Mouse (Mus musculus) heart, embryonic 11.5 days (tissue): ENCODE results near the gene Ctnnal1. TPM values are rescaled to one million over a fixed set of nuclear protein-coding genes. Genes with fewer than 3 reads are reported as not detected.

Experiments used
- ATAC-seq: fragments of 200-750 bp; cut with Nextera tagmentation; replicated peaks from 2 replicates; pipeline ENCODE4 v1.8.0; 2017; ENCODE audit warnings: moderate library complexity; ENCODE audit not compliant: insufficient number of reproducible peaks, low FRiP score, low TSS enrichment
- H3K27ac ChIP-seq: fragments of 300-500 bp; sonication (generic); 2 replicates; pipeline ENCODE4 v1.5.1; 2014; ENCODE audit warnings: mild to moderate bottlenecking, low read depth, low read length
- H3K27me3 ChIP-seq: fragments of 300-500 bp; sonication (generic); 2 replicates; pipeline ENCODE4 v1.6.1; 2014; ENCODE audit warnings: mild to moderate bottlenecking, low read length, mixed read lengths; ENCODE audit not compliant: control insufficient read depth, insufficient read depth
- H3K36me3 ChIP-seq: fragments of 300-500 bp; sonication (generic); 2 replicates; pipeline ENCODE4 v1.6.1; 2014; ENCODE audit warnings: mild to moderate bottlenecking, low read length, moderate library complexity, mixed read lengths; ENCODE audit not compliant: control insufficient read depth, insufficient read depth
- H3K4me1 ChIP-seq: fragments of 300-500 bp; sonication (generic); 2 replicates; pipeline ENCODE4 v1.6.1; 2014; ENCODE audit warnings: low read length; ENCODE audit not compliant: control insufficient read depth, insufficient read depth
- H3K4me2 ChIP-seq: fragments of 300-500 bp; sonication (generic); 2 replicates; pipeline ENCODE4 v1.6.1; 2014; ENCODE audit warnings: mild to moderate bottlenecking, moderate library complexity
- H3K4me3 ChIP-seq: fragments of 300-500 bp; sonication (generic); 2 replicates; pipeline ENCODE4 v1.5.1; 2014; ENCODE audit warnings: low read depth, low read length
- H3K9ac ChIP-seq: fragments of 300-500 bp; sonication (generic); 2 replicates; pipeline ENCODE4 v1.6.1; 2014; ENCODE audit warnings: mild to moderate bottlenecking, low read depth, low read length, moderate library complexity
- H3K9me3 ChIP-seq: fragments of 300-500 bp; sonication (generic); replicated peaks from 2 replicates; pipeline ENCODE4 v1.6.1; 2016; ENCODE audit warnings: low read length; ENCODE audit not compliant: control insufficient read depth
- WGBS: fragments of 180-500 bp; shearing (Covaris S2); extraction: QIAGEN DNeasy Blood & Tissue Kit; methylation state at CpG from one replicate; pipeline ENCODE4 v1.1.7; 2014; ENCODE audit not compliant: insufficient replicate concordance; 5-methylcytosine and 5-hydroxymethylcytosine counted together
- polyA plus RNA-seq: library from polyadenylated mRNA; unstranded; fragments of >200 nt; fragmentation: Nextera tagmentation; extraction: Ambion mirVana; gene quantifications from 2 replicates; pipeline ENCODE4 v1.2.1, GENCODE M21; 2014

Ctnnal1 gene
- polyA plus RNA-seq, 1 experiment from 2014 or later, result 16.5 TPM

DNA sequence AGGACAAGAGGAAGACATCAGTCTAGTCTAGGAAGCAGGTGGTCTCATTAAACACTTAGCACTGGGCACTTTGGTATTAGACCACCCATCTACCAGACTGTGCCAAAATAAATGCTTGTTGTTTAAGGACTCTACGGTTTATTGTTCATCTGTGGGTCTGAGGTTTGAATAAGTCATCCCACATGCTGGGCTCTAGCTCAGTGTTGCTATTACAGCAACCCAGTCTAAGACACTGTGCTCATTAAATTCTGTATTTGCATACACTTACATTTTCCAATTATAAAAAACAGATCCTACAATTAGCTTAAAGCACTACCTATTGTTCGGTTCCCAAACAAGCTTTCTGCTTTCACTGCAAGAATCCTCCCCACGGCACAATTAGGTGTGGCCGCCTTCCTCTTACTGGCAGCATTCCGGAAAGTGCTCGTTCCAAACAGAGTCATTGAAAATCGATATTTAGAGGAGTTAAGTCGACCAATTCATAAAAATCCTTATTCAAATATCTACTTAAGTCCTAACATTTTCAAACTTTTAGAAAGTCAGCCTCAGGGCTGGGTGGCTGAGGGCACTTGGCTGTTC is 8.5 kb downstream of the Ctnnal1 start:
- no peak for ATAC-seq
- Histone ChIP-seq H3K4me3 (no peak overlapping the region), H3K4me1 (peaks cover under 1% of the 10 kb centered on the region; the same call in 1 of the 2 replicates), H3K36me3 (no peaks in the 10 kb centered on the region), H3K27me3 (no peaks in the 10 kb centered on the region), H3K4me2 (no peak overlapping the region), H3K27ac (no peak overlapping the region), H3K9me3 (no peaks in the 10 kb centered on the region), H3K9ac (no peak overlapping the region)
- 86% methylated on average over 8 of the region's 8 CpGs for WGBS

DNA sequence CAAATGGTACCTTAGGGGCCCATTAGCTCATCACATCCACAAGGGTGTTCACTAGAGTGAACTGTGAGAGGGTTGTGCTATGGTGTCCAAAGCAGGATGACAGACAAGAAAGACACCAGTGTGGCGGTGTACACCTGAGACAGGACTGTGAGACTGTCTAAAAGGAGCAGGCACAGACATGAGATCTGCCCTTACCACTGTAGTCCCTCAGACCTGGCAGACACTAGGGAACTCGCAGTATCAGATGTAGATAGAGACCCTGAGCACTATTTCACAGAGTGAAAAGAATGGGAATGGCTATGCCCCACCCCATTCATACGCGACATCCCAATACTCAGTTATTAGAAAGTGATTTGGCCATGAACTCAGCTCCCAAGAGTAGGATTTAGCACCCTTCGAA is 9.1 kb downstream of the Ctnnal1 start:
- no peak overlapping the region for H3K4me3 ChIP-seq
- H3K4me2 ChIP-seq, result no peak overlapping the region
- ATAC-seq, result no peak
- WGBS, result 86% methylated on average over 5 of the region's 5 CpGs
- no peaks in the 10 kb centered on the region for H3K27me3 ChIP-seq
- H3K4me1 ChIP-seq, result peaks cover 2% of the 10 kb centered on the region; the same call in 1 of the 2 replicates
- H3K27ac ChIP-seq, result no peak overlapping the region
- no peaks in the 10 kb centered on the region for H3K36me3 ChIP-seq
- H3K9me3 ChIP-seq, result no peaks in the 10 kb centered on the region
- no peak overlapping the region for H3K9ac ChIP-seq

DNA sequence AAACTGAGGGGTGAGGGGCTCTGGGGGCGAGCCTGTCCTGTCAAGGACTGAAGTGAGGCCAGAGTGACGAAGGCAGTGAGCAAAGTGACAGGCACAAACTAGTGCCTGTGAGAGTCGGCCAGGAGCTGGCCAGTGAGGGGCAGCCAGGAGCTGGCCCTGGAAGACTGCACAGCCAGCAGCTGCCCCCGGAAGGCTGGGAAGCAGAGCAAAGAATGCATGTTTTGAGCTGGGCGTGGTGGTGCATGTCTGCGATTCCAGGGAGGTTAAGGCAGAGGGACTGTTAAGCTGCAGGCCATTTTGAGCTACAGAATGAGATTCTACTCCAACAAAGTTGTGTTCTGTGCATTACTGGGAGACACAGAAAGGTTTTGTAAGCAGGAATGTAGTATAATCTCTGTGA is 14.3 kb downstream of the Ctnnal1 start:
- 9% methylated on average over 6 of the region's 6 CpGs for WGBS
- Histone ChIP-seq H3K9ac (no peak overlapping the region), H3K9me3 (no peaks in the 10 kb centered on the region), H3K27me3 (no peaks in the 10 kb centered on the region), H3K4me2 (peak overlapping the region; percentile 25; the same call in 1 of the 2 replicates), H3K36me3 (no peaks in the 10 kb centered on the region), H3K4me1 (peaks cover 5% of the 10 kb centered on the region; the same call in 1 of the 2 replicates), H3K4me3 (no peak overlapping the region), H3K27ac (peak overlapping the region; percentile 35; the same call in 1 of the 2 replicates)
- ATAC-seq, result peak; percentile 61; the same call in 1 of the 2 replicates

DNA sequence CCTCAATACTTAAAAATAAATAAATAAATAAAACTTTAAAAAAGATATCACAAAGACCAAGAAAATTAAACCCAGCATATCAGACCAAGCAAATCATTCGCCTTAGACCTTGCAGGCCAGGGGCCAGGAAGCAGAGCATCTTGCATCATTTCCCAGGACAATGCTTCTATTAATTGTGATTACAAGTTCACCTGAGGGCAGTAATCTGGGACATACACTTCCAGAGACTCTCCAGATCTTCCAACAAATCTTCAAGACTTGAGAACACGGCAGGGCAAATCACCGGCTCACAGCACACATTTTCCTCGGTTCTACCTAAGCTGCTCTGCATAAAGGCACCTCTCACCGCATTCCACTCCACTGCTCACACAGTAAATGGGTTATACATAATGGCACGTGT is 16.9 kb downstream of the Ctnnal1 start:
- Histone ChIP-seq H3K36me3 (peaks cover 4% of the 10 kb centered on the region; the same call in 1 of the 2 replicates), H3K9me3 (no peaks in the 10 kb centered on the region), H3K27me3 (no peaks in the 10 kb centered on the region), H3K9ac (no peak overlapping the region), H3K4me2 (no peak overlapping the region), H3K27ac (no peak overlapping the region), H3K4me3 (no peak overlapping the region), H3K4me1 (peaks cover 5% of the 10 kb centered on the region; the same call in 1 of the 2 replicates)
- no peak for ATAC-seq
- WGBS, result 87% methylated on average over 6 of the region's 6 CpGs

DNA sequence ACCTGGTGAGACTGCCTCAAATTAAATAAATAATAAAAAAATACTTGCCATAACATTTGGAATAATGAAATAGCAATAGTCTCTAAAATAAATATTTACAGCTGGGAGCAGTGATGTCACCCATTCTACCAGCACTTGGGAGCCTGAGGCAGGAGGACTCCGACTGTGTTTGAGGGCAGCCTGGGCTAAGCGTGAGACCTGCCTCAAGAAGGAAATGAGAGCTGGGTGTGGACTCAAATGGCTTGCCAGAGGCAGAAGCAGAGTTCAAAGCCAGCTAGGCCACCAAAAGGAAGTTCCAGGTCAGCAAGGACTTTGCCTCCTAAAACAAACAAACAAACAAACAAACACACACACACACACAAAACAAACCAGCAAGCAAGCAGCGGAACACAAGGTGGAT is 17.6 kb downstream of the Ctnnal1 start:
- no peak for ATAC-seq
- Histone ChIP-seq H3K9me3 (no peaks in the 10 kb centered on the region), H3K4me2 (no peak overlapping the region), H3K9ac (no peak overlapping the region), H3K4me3 (no peak overlapping the region), H3K4me1 (peaks cover 5% of the 10 kb centered on the region; the same call in 1 of the 2 replicates), H3K36me3 (peaks cover 4% of the 10 kb centered on the region; the same call in 1 of the 2 replicates), H3K27ac (no peak overlapping the region), H3K27me3 (no peaks in the 10 kb centered on the region)
- WGBS, result 93% methylated on average over 3 of the region's 3 CpGs

DNA sequence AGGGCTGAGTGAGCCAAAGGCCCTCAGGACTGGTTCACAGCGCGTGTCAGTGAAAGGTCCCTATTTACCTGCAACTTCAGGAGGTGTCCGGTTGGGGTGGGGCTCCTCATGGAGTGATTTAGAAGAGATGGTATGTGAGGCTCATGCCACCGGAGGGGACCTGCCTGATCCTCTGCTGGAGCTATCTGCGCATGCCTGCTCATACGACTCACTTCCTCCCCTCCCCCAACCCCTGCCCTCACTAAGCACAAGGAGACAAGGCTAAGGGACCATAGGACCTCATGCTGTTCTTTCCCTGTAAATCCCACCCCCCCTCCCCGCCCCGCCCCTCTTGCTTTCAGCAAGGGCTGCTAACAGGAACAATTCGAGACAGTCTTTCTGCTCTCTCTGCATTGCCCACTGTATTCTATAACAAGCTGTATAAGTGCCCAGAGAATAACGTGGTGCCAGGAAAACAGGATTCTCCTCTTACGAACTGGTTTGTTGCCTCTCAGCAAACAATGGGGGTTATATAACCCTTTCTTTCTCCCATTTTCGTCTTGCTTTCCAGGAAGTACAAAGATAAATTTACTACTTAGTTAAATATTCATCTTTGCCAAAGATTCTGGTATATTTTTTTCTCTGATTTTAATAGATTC is 19.0 kb downstream of the Ctnnal1 start:
- Histone ChIP-seq H3K27ac (no peak overlapping the region), H3K9me3 (no peaks in the 10 kb centered on the region), H3K4me2 (no peak overlapping the region), H3K9ac (no peak overlapping the region), H3K27me3 (no peaks in the 10 kb centered on the region), H3K4me1 (peaks cover 3% of the 10 kb centered on the region; the same call in 1 of the 2 replicates), H3K36me3 (peaks cover 4% of the 10 kb centered on the region; the same call in 1 of the 2 replicates), H3K4me3 (no peak overlapping the region)
- 52% methylated on average over 12 of the region's 12 CpGs for WGBS
- no peak for ATAC-seq

DNA sequence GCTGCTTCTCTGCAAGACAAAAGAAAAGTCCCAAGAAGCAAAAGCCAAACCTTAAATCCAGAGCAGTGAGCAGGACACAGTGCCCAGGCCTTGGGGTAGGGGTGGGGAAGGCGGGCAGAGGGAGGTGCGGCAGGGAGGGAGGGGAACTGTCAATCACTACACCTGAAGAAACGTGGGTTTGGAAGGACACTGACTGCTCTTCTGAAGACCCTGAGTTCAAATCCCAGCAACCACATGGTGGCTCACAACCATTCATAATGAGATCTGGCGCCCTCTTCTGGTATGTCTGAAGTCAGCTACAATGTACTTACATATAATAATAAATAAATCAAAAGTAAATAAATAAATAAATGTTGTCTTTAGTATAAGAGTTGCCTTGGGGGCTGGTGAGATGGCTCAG is 20.1 kb downstream of the Ctnnal1 start:
- no peak overlapping the region for H3K27ac ChIP-seq
- WGBS, result 85% methylated on average over 4 of the region's 4 CpGs
- H3K9ac ChIP-seq, result no peak overlapping the region
- H3K9me3 ChIP-seq, result no peaks in the 10 kb centered on the region
- ATAC-seq, result no peak
- peaks cover 3% of the 10 kb centered on the region; the same call in 1 of the 2 replicates for H3K4me1 ChIP-seq
- no peak overlapping the region for H3K4me3 ChIP-seq
- H3K27me3 ChIP-seq, result no peaks in the 10 kb centered on the region
- no peak overlapping the region for H3K4me2 ChIP-seq
- H3K36me3 ChIP-seq, result peaks cover 4% of the 10 kb centered on the region; the same call in 1 of the 2 replicates

DNA sequence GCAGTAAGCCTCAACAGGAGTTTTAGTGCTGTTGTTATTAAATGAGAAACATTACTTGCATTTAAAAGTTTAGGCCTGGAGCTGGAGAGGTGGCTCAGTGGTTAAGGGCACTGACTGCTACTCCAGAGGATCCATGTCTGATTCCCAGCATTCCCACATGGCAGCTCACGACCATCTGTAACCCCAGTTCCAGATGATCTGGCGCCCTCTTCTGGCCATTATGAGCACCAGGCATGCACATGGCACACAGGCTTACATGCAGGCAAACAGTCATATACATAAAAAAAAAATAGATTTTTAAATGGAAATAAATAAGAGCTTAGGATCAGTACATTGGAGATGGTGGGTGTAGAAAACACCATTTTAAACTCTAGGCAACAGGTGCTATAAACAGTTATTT is 21.0 kb downstream of the Ctnnal1 start:
- Histone ChIP-seq H3K4me3 (no peak overlapping the region), H3K4me2 (no peak overlapping the region), H3K9ac (no peak overlapping the region), H3K27me3 (no peaks in the 10 kb centered on the region), H3K27ac (no peak overlapping the region), H3K36me3 (peaks cover 4% of the 10 kb centered on the region; the same call in 1 of the 2 replicates), H3K9me3 (no peaks in the 10 kb centered on the region), H3K4me1 (peaks cover 3% of the 10 kb centered on the region; the same call in 1 of the 2 replicates)
- no peak for ATAC-seq
- WGBS, result 88% methylated on average over 2 of the region's 2 CpGs
